Mouse (Mus musculus): ENCODE data around the gene Poln. TPM values are rescaled to one million over a fixed set of nuclear protein-coding genes. Genes with fewer than 3 reads are reported as not detected.

The Poln gene
- polyA plus RNA-seq, 1 experiment from 2014 or later, result 0.55 TPM

DNA sequence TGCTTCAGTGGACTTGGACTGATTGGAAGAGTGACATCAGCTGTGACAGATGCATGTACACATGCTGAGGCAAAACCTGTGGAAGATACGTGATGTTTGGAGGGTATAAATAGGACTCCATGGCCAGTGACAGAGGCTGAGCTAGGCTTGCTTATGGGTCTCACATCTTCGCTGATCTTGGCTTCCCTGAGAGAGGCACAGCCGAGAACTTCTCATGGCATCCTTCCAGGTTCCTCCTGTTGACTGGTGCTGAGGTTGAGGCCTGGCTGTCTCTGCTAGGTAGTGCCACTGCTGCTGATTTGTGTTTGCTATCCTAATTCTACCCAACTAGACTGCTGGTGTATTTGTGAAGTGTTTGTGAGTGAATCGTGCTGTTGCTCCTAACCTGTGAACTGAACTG lies 150.3 kb downstream of the Poln start:
- Histone ChIP-seq H3K9me3 (replicated peaks; ENCODE audit: low read length) (no peaks in the 10 kb centered on the region), H3K36me3 (ENCODE audit: insufficient read depth, low read length) (no peaks in the 10 kb centered on the region), H3K27me3 (ENCODE audit: insufficient read depth, low read length) (no peaks in the 10 kb centered on the region), H3K4me3 (replicated peaks; ENCODE audit: low read depth, low read length) (no peak overlapping the region), H3K9ac (ENCODE audit: low read depth, low read length) (no peak overlapping the region), H3K27ac (no peak overlapping the region), H3K4me1 (replicated peaks; ENCODE audit: insufficient read depth, low read length) (no peaks in the 10 kb centered on the region), H3K4me2 (ENCODE audit: low read length) (no peak overlapping the region)
- WGBS, result 78% methylated on average over 4 of the region's 4 CpGs
- TF ChIP-seq CTCF (IDR thresholded peaks at IDR 0.05; ENCODE audit: low read depth), result no peak
- ATAC-seq (replicated peaks; ENCODE audit: low FRiP score, low read depth), result no peak
- no peak for DNase-seq (ENCODE audit: low spot score)

DNA sequence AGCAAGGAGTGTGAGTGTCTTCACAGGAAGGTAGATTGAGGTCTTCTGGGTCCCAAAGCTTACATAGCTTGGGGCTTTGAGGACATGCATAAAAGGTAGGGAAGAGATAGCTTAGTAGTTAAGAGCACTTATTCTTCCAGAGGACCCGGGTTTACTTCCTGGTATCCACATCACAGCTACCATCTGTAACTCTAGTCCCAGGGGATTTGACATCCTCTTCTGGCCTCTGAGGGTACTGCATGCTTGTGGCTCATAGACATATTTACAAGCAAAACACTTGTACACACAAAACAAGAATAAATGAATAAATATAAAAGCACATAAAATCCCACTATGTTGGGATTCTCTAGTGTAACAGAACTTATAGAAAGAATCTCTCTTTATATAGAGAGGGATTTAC lies 154.6 kb downstream of the Poln start:
- WGBS, result 52% methylated on average over 1 of the region's 1 CpGs
- peak; percentile 40; the same call in 1 of the 2 replicates for TF ChIP-seq CTCF (IDR thresholded peaks at IDR 0.05; ENCODE audit: low read depth)
- ATAC-seq (replicated peaks; ENCODE audit: low FRiP score, low read depth), result no peak

DNA sequence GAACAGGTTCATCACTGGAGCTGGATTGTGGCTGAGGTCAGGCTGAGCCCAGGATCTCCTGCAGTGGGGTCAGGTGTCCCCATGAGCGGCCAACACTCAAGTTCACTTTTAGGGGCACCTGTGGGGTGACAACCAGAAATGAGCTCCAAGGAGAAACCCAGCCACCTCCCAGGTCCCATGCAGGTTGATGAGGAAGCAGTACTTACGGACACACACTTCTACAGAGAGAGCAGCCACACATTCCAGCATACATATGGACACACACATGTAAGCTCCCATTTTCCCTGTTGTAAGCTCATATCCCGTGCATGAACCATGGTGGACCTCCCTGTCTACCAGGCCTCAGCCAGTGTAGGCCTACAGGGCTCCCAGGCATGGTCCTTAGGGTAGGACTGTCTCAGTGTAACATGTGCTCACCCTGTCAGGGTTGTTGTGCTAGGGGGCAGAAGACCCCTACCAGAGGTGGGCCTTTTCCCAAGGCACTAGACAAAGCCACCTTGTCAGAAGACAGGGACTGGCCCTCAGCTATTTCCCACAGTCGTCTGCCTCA lies 161.8 kb downstream of the Poln start:
- Histone ChIP-seq H3K4me1 (replicated peaks; ENCODE audit: insufficient read depth, low read length) (no peaks in the 10 kb centered on the region), H3K4me3 (replicated peaks; ENCODE audit: low read depth, low read length) (no peak overlapping the region), H3K9ac (ENCODE audit: low read depth, low read length) (no peak overlapping the region), H3K9me3 (replicated peaks; ENCODE audit: low read length) (no peaks in the 10 kb centered on the region), H3K27ac (no peak overlapping the region), H3K4me2 (ENCODE audit: low read length) (no peak overlapping the region), H3K36me3 (ENCODE audit: insufficient read depth, low read length) (no peaks in the 10 kb centered on the region), H3K27me3 (ENCODE audit: insufficient read depth, low read length) (no peaks in the 10 kb centered on the region)
- whole genome bisulfite sequencing, result 74% methylated on average over 4 of the region's 4 CpGs
- TF ChIP-seq CTCF (IDR thresholded peaks at IDR 0.05; ENCODE audit: low read depth), result no peak
- DNase-seq (ENCODE audit: low spot score) (no peak), ATAC-seq (replicated peaks; ENCODE audit: low FRiP score, low read depth) (no peak)

More for the DNA sequence above, 154.6 kb downstream of the Poln start:
- peak; percentile 15 for DNase-seq (ENCODE audit: low spot score)
- Histone ChIP-seq H3K4me1 (replicated peaks; ENCODE audit: insufficient read depth, low read length) (no peaks in the 10 kb centered on the region), H3K27me3 (ENCODE audit: insufficient read depth, low read length) (no peaks in the 10 kb centered on the region), H3K4me3 (replicated peaks; ENCODE audit: low read depth, low read length) (no peak overlapping the region), H3K27ac (no peak overlapping the region), H3K4me2 (ENCODE audit: low read length) (no peak overlapping the region), H3K9ac (ENCODE audit: low read depth, low read length) (no peak overlapping the region), H3K36me3 (ENCODE audit: insufficient read depth, low read length) (no peaks in the 10 kb centered on the region), H3K9me3 (replicated peaks; ENCODE audit: low read length) (no peaks in the 10 kb centered on the region)

DNA sequence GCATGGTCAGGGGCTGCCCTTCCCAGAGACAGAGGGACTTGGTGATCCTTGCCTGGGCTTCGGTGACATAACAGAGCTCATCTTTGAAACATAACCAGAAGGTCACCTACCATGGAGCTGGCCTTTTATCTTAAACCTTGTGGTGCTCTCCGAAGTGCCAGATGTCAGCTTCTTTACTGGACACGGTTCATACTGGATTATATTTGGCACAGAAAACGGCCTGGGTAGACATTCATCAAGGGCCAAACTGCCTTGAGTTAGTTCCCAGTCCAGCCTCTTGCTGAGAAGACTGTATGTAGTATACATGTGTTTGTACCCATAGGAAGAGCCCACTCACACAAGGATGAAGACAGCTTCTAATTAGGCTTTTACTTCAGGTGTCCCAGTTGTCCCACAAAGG lies 162.4 kb downstream of the Poln start:
- ATAC-seq (replicated peaks; ENCODE audit: low FRiP score, low read depth), result no peak
- H3K4me3 ChIP-seq (replicated peaks; ENCODE audit: low read depth, low read length), result no peak overlapping the region
- no peak overlapping the region for H3K4me2 ChIP-seq (ENCODE audit: low read length)

DNA sequence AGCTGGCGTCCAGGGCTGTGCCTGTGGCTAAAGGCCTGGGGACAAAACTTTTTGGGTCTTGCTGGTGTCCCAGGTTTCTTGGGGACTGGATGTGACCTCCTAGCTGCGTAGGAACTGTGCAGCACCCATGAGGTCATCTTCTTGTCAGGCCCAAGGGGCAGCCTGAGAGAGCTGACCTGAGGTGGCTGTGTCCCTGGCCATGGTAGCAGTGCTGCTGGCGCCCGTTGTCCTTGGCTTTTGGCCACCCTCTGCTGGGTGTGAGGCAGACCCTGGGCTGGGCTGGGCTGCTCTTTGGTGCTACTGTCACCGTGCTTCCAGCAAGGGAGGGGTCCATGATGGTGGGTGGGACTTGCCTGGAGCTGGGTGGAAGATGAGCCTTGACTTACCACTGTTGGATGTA lies 164.6 kb downstream of the Poln start:
- WGBS, result 85% methylated on average over 5 of the region's 5 CpGs
- no peak for ATAC-seq (replicated peaks; ENCODE audit: low FRiP score, low read depth)
- H3K9ac ChIP-seq (ENCODE audit: low read depth, low read length), result no peak overlapping the region
- no peaks in the 10 kb centered on the region for H3K36me3 ChIP-seq (ENCODE audit: insufficient read depth, low read length)
- no peak overlapping the region for H3K4me3 ChIP-seq (replicated peaks; ENCODE audit: low read depth, low read length)
- H3K27ac ChIP-seq, result no peak overlapping the region
- H3K4me1 ChIP-seq (replicated peaks; ENCODE audit: insufficient read depth, low read length), result no peaks in the 10 kb centered on the region
- DNase-seq (ENCODE audit: low spot score), result no peak
- H3K27me3 ChIP-seq (ENCODE audit: insufficient read depth, low read length), result no peaks in the 10 kb centered on the region
- H3K9me3 ChIP-seq (replicated peaks; ENCODE audit: low read length), result no peaks in the 10 kb centered on the region
- no peak overlapping the region for H3K4me2 ChIP-seq (ENCODE audit: low read length)
- no peak for TF ChIP-seq CTCF (IDR thresholded peaks at IDR 0.05; ENCODE audit: low read depth)

More for the DNA sequence above, 162.4 kb downstream of the Poln start:
- no peaks in the 10 kb centered on the region for H3K27me3 ChIP-seq (ENCODE audit: insufficient read depth, low read length)
- WGBS, result 86% methylated on average over 4 of the region's 4 CpGs
- TF ChIP-seq CTCF (IDR thresholded peaks at IDR 0.05; ENCODE audit: low read depth), result no peak
- H3K36me3 ChIP-seq (ENCODE audit: insufficient read depth, low read length), result no peaks in the 10 kb centered on the region
- no peaks in the 10 kb centered on the region for H3K9me3 ChIP-seq (replicated peaks; ENCODE audit: low read length)
- no peak overlapping the region for H3K9ac ChIP-seq (ENCODE audit: low read depth, low read length)
- no peaks in the 10 kb centered on the region for H3K4me1 ChIP-seq (replicated peaks; ENCODE audit: insufficient read depth, low read length)
- H3K27ac ChIP-seq, result no peak overlapping the region
- no peak for DNase-seq (ENCODE audit: low spot score)

DNA sequence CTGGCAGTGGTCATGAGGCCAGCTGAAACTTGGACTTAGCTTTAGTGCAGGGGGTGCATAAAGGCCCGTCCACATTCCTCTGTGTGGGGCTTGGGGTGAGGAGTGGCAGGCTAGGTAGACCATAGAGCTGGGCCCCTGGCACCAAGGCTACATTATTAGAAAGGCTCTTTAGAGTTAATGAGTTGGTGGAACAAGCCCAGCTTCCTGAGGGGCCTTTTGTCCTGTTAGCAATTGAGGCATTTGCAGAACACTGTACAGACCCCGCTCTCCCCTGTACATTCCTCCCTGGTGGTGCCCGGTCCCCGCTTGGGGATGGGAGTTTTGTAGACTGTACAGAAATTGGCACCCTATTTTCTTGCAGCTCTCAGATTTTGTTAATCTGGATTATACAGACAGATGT lies 166.6 kb downstream of the Poln start:
- TF ChIP-seq CTCF (IDR thresholded peaks at IDR 0.05; ENCODE audit: low read depth), result no peak
- Histone ChIP-seq H3K4me3 (replicated peaks; ENCODE audit: low read depth, low read length) (no peak overlapping the region), H3K9ac (ENCODE audit: low read depth, low read length) (no peak overlapping the region), H3K4me1 (replicated peaks; ENCODE audit: insufficient read depth, low read length) (no peaks in the 10 kb centered on the region), H3K27me3 (ENCODE audit: insufficient read depth, low read length) (peaks cover 20% of the 10 kb centered on the region), H3K4me2 (ENCODE audit: low read length) (no peak overlapping the region), H3K36me3 (ENCODE audit: insufficient read depth, low read length) (no peaks in the 10 kb centered on the region), H3K27ac (no peak overlapping the region), H3K9me3 (replicated peaks; ENCODE audit: low read length) (no peaks in the 10 kb centered on the region)
- no peak for ATAC-seq (replicated peaks; ENCODE audit: low FRiP score, low read depth)
- DNase-seq (ENCODE audit: low spot score), result no peak
- 87% methylated on average over 4 of the region's 4 CpGs for WGBS

DNA sequence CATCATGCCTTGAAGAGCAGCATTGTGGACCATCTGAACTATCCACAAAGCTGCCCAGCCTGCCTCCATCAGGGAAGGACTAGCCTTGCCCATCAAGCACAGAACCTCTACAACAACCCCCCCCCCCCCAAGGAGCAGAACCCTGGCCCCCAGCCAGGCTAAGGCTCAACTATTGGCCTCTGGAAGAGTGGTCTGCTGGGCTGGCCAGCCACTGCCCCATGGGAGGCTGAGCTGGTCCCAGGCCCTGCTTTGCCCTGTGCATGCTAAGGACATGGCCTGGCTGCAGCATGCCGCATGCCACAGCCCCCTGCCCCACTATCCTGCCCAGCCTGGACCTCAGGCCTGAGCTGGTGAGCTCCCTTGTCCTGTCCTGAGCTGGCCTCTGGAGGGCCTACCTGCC lies 167.8 kb downstream of the Poln start:
- TF ChIP-seq CTCF (IDR thresholded peaks at IDR 0.05; ENCODE audit: low read depth), result no peak
- no peak for DNase-seq (ENCODE audit: low spot score)
- no peak for ATAC-seq (replicated peaks; ENCODE audit: low FRiP score, low read depth)
- Histone ChIP-seq H3K27ac (no peak overlapping the region), H3K9me3 (replicated peaks; ENCODE audit: low read length) (no peaks in the 10 kb centered on the region), H3K36me3 (ENCODE audit: insufficient read depth, low read length) (no peaks in the 10 kb centered on the region), H3K4me2 (ENCODE audit: low read length) (no peak overlapping the region), H3K27me3 (ENCODE audit: insufficient read depth, low read length) (peaks cover 29% of the 10 kb centered on the region), H3K9ac (ENCODE audit: low read depth, low read length) (no peak overlapping the region), H3K4me3 (replicated peaks; ENCODE audit: low read depth, low read length) (no peak overlapping the region), H3K4me1 (replicated peaks; ENCODE audit: insufficient read depth, low read length) (peaks cover 10% of the 10 kb centered on the region; the same call in 1 of the 2 replicates)
- 100% methylated on average over 1 of the region's 1 CpGs for WGBS
